8 mouse cellular contexts compared by ENCODE assay signal in genomic region chr11:29692683-29693272, GRCm38 (mm10). TPM values are rescaled to one million over a fixed set of nuclear protein-coding genes. Genes with fewer than 3 reads are reported as not detected.
A peak's percentile ranks its signal among the peaks of the same experiment; 100 is the strongest.
DNase-seq lines count a peak whose midpoint lies in the region; ATAC-seq and TF ChIP-seq lines count a peak whose summit lies in the region.

Gene Rtn4, plus strand, starts transcription at chr11:29692947.

- ATAC-seq in cerebellum, adult (ENCODE audit: insufficient number of reproducible peaks, low FRiP score, low TSS enrichment): peak; percentile 99
- ATAC-seq in forebrain, embryonic 13.5 days: peak; percentile 97
- ATAC-seq in liver, postnatal 0 days: peak; percentile 97
- ATAC-seq in neural tube, embryonic 14.5 days (ENCODE audit: low read depth): peak; percentile 98

- H3K27me3 ChIP-seq in ES-Bruce4 (ENCODE audit: control insufficient read depth, insufficient read depth, low read length, poor library complexity, severe bottlenecking): no peaks in the 10 kb centered on the region
- no peaks in the 10 kb centered on the region for H3K27me3 ChIP-seq in forebrain, embryonic 13.5 days
- no peaks in the 10 kb centered on the region for H3K27me3 ChIP-seq in liver, postnatal 0 days (ENCODE audit: insufficient read depth, low read length)
- H3K27me3 ChIP-seq in neural tube, embryonic 14.5 days (ENCODE audit: control insufficient read depth, insufficient read depth, low read length): no peaks in the 10 kb centered on the region

- peak within 1 kb of the TSS; percentile 97 for H3K9ac ChIP-seq in ES-Bruce4 (ENCODE audit: low read depth, poor library complexity, severe bottlenecking)
- peak within 1 kb of the TSS; percentile 99 for H3K9ac ChIP-seq in forebrain, embryonic 13.5 days
- H3K9ac ChIP-seq in liver, postnatal 0 days (replicated peaks): peak within 1 kb of the TSS; percentile 90
- peak within 1 kb of the TSS; percentile 100 for H3K9ac ChIP-seq in neural tube, embryonic 14.5 days (replicated peaks; ENCODE audit: low read depth, low read length)

- WGBS in forebrain, embryonic 13.5 days: under 1% methylated on average over 43 of the region's 43 CpGs
- under 1% methylated on average over 43 of the region's 43 CpGs for WGBS in large intestine, adult 2 months
- 0% methylated on average over 41 of the region's 43 CpGs for WGBS in liver, postnatal 0 days (ENCODE audit: insufficient replicate concordance)
- under 1% methylated on average over 39 of the region's 43 CpGs for WGBS in neural tube, embryonic 14.5 days

- no peak for TF ChIP-seq EP300 in ES-Bruce4 (IDR thresholded peaks at IDR 0.05; ENCODE audit: insufficient read depth, low read depth, low read length)
- TF ChIP-seq EP300 in liver, postnatal 0 days (IDR thresholded peaks at IDR 0.05; ENCODE audit: low read depth): peak; percentile 54

- intact Hi-C loops in heart, postnatal 10 days (cut with DNase I): loop anchor here (1.0 to 10.0 kb wide), 4 partner anchors 88 to 448 kb away; partner anchors contain the start of genes Cfap36 and Rps27a

- no peak for TF ChIP-seq CTCF in ES-Bruce4 (IDR thresholded peaks at IDR 0.05; ENCODE audit: low read depth, low read length)
- no peak; the same call in 1 of the 2 replicates for TF ChIP-seq CTCF in liver, postnatal 0 days (IDR thresholded peaks at IDR 0.05; ENCODE audit: low read depth)

- peak within 1 kb of the TSS; percentile 94 for H3K27ac ChIP-seq in ES-Bruce4 (ENCODE audit: insufficient read depth, low read length)
- H3K27ac ChIP-seq in forebrain, embryonic 13.5 days: peak within 1 kb of the TSS; percentile 99
- H3K27ac ChIP-seq in liver, postnatal 0 days (ENCODE audit: low read depth): peak within 1 kb of the TSS; percentile 96
- H3K27ac ChIP-seq in neural tube, embryonic 14.5 days (ENCODE audit: low read depth, low read length): peak within 1 kb of the TSS; percentile 98

- H3K9me3 ChIP-seq in ES-Bruce4 (replicated peaks; ENCODE audit: control insufficient read depth, insufficient read depth, low read length, poor library complexity, severe bottlenecking): no peaks in the 10 kb centered on the region
- H3K9me3 ChIP-seq in forebrain, embryonic 13.5 days (replicated peaks): no peaks in the 10 kb centered on the region
- no peaks in the 10 kb centered on the region for H3K9me3 ChIP-seq in liver, postnatal 0 days (ENCODE audit: low read length)
- no peaks in the 10 kb centered on the region for H3K9me3 ChIP-seq in neural tube, embryonic 14.5 days (ENCODE audit: control insufficient read depth, low read length)

- H3K4me2 ChIP-seq in forebrain, embryonic 13.5 days: peak within 1 kb of the TSS; percentile 70
- peak within 1 kb of the TSS; percentile 92 for H3K4me2 ChIP-seq in liver, postnatal 0 days (ENCODE audit: low read depth, low read length)
- peak within 1 kb of the TSS; percentile 66 for H3K4me2 ChIP-seq in neural tube, embryonic 14.5 days (ENCODE audit: low read depth, low read length)

- peak; percentile 98 to 99 for DNase-seq in heart, postnatal 10 days
- peak; percentile 89 for DNase-seq in large intestine, adult 2 months (ENCODE audit: low read depth, low spot score)
- peak; percentile 97 for DNase-seq in liver, postnatal 0 days
- peak; percentile 98 for DNase-seq in testis, postnatal 10 days (ENCODE audit: low spot score)

- peak; percentile 94 for TF ChIP-seq POLR2A in ES-Bruce4 (IDR thresholded peaks at IDR 0.05; ENCODE audit: insufficient read depth, low read length)

- peak within 1 kb of the TSS; percentile 94 for H3K4me3 ChIP-seq in ES-Bruce4 (ENCODE audit: low read depth, low read length)
- peak within 1 kb of the TSS; percentile 92 for H3K4me3 ChIP-seq in forebrain, embryonic 13.5 days
- peak within 1 kb of the TSS; percentile 95 for H3K4me3 ChIP-seq in liver, postnatal 0 days (ENCODE audit: low read depth, low read length)
- peak within 1 kb of the TSS; percentile 98 for H3K4me3 ChIP-seq in neural tube, embryonic 14.5 days (ENCODE audit: low read depth, low read length)

- no peaks in the 10 kb centered on the region for H3K4me1 ChIP-seq in ES-Bruce4 (ENCODE audit: control insufficient read depth, insufficient read depth, low read length)
- peaks cover 20% of the 10 kb centered on the region for H3K4me1 ChIP-seq in forebrain, embryonic 13.5 days
- peaks cover 3% of the 10 kb centered on the region; the same call in 1 of the 2 replicates for H3K4me1 ChIP-seq in liver, postnatal 0 days (ENCODE audit: insufficient read depth)
- peaks cover 17% of the 10 kb centered on the region; the same call in 1 of the 2 replicates for H3K4me1 ChIP-seq in neural tube, embryonic 14.5 days (ENCODE audit: control insufficient read depth, insufficient read depth, low read length)

- peaks cover 19% of the 10 kb centered on the region for H3K36me3 ChIP-seq in ES-Bruce4 (ENCODE audit: control insufficient read depth, insufficient read depth, low read length, poor library complexity, severe bottlenecking)
- H3K36me3 ChIP-seq in forebrain, embryonic 13.5 days (ENCODE audit: poor library complexity, severe bottlenecking): no peaks in the 10 kb centered on the region
- 0 out of 2 replicates have a peak, but pooled peaks cover 4% of the 10 kb centered on the region for H3K36me3 ChIP-seq in liver, postnatal 0 days (replicated peaks; ENCODE audit: insufficient read depth, low read length)
- no peaks in the 10 kb centered on the region for H3K36me3 ChIP-seq in neural tube, embryonic 14.5 days (ENCODE audit: control insufficient read depth, insufficient read depth, low read length)

RNA-seq across cellular contexts. Expression of gene Rtn4, which starts in this region (rescaled TPM):
- 384 and 410 TPM in 2 replicates for polyA plus RNA-seq in ES-Bruce4 (2011; ENCODE audit: insufficient read depth, insufficient read length, low read depth, missing spikeins)
- 102 TPM in 2 replicates for polyA plus RNA-seq in forebrain, embryonic 13.5 days (2015; fragmentation: Nextera tagmentation; extraction: Ambion mirVana)
- total RNA-seq in heart, postnatal 10 days (2021): 100 to 1,000 TPM; 186 to 197 TPM
- 33.9 and 39.2 TPM in 2 replicates for polyA plus RNA-seq in large intestine, adult 2 months (2012; rRNA removed)
- 57.1 and 59.3 TPM in 2 replicates for polyA plus RNA-seq in liver, postnatal 0 days (2015; fragmentation: Nextera tagmentation; extraction: Ambion mirVana)
- polyA plus RNA-seq in neural tube, embryonic 14.5 days (2014; fragmentation: Nextera tagmentation; extraction: Ambion mirVana): 91.9 and 99.9 TPM in 2 replicates

Comparison
In these comparisons a context has a peak if more than half of its experiments do, and no peak if none do; other contexts are left out.
1. Peak in every context shown above with its lines: DNase-seq, ATAC-seq, H3K4me3 ChIP-seq and H3K27ac ChIP-seq.